Mouse (Mus musculus): ENCODE measurements around the gene Kcnh3. TPM values are rescaled to one million over a fixed set of nuclear protein-coding genes. Genes with fewer than 3 reads are reported as not detected.
A peak's percentile ranks its signal among the peaks of the same experiment; 100 is the strongest.
"Not testable (repeated sequence)": the region's sequence is repeated elsewhere in the genome, so short reads cannot be mapped to it uniquely, and the experiment has no call there.

The Kcnh3 gene
- polyA plus RNA-seq, 1 experiment from 2014 or later, result 1.3 TPM

DNA sequence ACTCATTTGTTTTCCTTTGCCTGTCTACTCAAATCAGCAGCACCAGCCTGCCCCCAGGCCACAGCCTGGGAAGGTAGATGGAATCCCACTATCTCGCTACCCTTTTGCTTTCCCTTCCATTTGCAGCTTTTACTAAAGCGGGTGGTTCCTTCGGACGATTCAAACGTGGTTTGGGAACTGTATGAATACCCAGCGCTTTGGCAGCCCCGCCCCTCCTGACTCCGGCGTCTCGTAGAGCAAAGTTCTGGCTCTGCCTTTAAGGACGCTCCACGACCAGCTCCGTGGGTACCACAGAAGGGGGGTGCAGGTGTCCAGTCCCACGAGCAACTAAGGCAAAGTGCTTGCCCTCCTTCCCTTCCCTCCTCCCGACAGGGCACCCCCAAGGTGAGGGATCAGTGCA is 26.4 kb downstream of the Kcnh3 start:
- Histone ChIP-seq H3K4me2 (ENCODE audit: low read depth, low read length) (peak overlapping the region; percentile 78), H3K4me1 (ENCODE audit: control insufficient read depth, insufficient read depth, low read length) (peaks cover 52% of the 10 kb centered on the region), H3K9ac (ENCODE audit: low read length) (peak overlapping the region; percentile 72), H3K4me3 (ENCODE audit: low read length) (peak overlapping the region; percentile 69), H3K36me3 (ENCODE audit: control insufficient read depth, insufficient read depth) (peaks cover 11% of the 10 kb centered on the region), H3K27ac (ENCODE audit: low read length) (peak overlapping the region; percentile 66)
- WGBS, result 1% methylated on average over 14 of the region's 15 CpGs
- not testable (repeated sequence) for H3K27me3 ChIP-seq (ENCODE audit: control insufficient read depth, insufficient read depth, low read length); H3K9me3 ChIP-seq (replicated peaks; ENCODE audit: control insufficient read depth, low read length); ATAC-seq (replicated peaks; ENCODE audit: extremely low read depth, insufficient read depth, low FRiP score)

- Histone ChIP-seq H3K36me3 (ENCODE audit: control insufficient read depth, insufficient read depth) (peaks cover 5% of the 10 kb centered on the region; the same call in 1 of the 2 replicates), H3K4me3 (ENCODE audit: low read length) (peak within 1 kb of the TSS; percentile 69), H3K9me3 (replicated peaks; ENCODE audit: control insufficient read depth, low read length) (no peaks in the 10 kb centered on the region), H3K9ac (ENCODE audit: low read length) (peak within 1 kb of the TSS; percentile 80), H3K4me1 (ENCODE audit: control insufficient read depth, insufficient read depth, low read length) (peaks cover 50% of the 10 kb centered on the region), H3K4me2 (ENCODE audit: low read depth, low read length) (peak within 1 kb of the TSS; percentile 93), H3K27me3 (ENCODE audit: control insufficient read depth, insufficient read depth, low read length) (no peaks in the 10 kb centered on the region), H3K27ac (ENCODE audit: low read length) (peak within 1 kb of the TSS; percentile 100)
- WGBS, result under 1% methylated on average over 52 of the region's 52 CpGs
- peak; percentile 91 for ATAC-seq (replicated peaks; ENCODE audit: extremely low read depth, insufficient read depth, low FRiP score)
Measured at GRCm38 (mm10) chr15:99251626-99252380, 27.1 kb downstream of the Kcnh3 start, which contains the start of gene Mcrs1. Gene Mcrs1 (minus strand): TSS chr15:99251961.

- Histone ChIP-seq H3K4me2 (ENCODE audit: low read depth, low read length) (peak overlapping the region; percentile 93), H3K36me3 (ENCODE audit: control insufficient read depth, insufficient read depth) (peaks cover 2% of the 10 kb centered on the region; the same call in 1 of the 2 replicates), H3K9ac (ENCODE audit: low read length) (peak overlapping the region; percentile 80), H3K4me1 (ENCODE audit: control insufficient read depth, insufficient read depth, low read length) (peaks cover 44% of the 10 kb centered on the region), H3K9me3 (replicated peaks; ENCODE audit: control insufficient read depth, low read length) (no peaks in the 10 kb centered on the region), H3K27ac (ENCODE audit: low read length) (peak overlapping the region; percentile 100), H3K4me3 (ENCODE audit: low read length) (peak overlapping the region; percentile 69), H3K27me3 (ENCODE audit: control insufficient read depth, insufficient read depth, low read length) (no peaks in the 10 kb centered on the region)
- ATAC-seq (replicated peaks; ENCODE audit: extremely low read depth, insufficient read depth, low FRiP score), result peak; percentile 39
- 4% methylated on average over 22 of the region's 22 CpGs for WGBS
Measured at GRCm38 (mm10) chr15:99252381-99253174, 27.9 kb downstream of the Kcnh3 start.

DNA sequence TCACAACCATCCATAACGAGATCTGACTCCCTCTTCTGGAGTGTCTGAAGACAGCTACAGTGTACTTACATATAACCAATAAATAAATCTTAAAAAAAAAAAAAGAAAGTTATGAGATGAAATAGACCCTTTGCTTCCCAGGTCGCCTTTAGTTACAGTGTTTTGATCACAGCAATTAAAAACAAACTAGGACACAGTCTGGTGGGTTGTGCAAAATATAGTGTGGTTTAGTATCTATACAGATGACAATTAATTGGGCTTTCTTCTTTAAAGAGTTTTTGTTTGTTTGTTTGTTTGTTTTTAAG is 28.5 kb downstream of the Kcnh3 start:
- not testable (repeated sequence) for H3K27me3 ChIP-seq (ENCODE audit: control insufficient read depth, insufficient read depth, low read length); H3K9ac ChIP-seq (ENCODE audit: low read length); H3K9me3 ChIP-seq (replicated peaks; ENCODE audit: control insufficient read depth, low read length); ATAC-seq (replicated peaks; ENCODE audit: extremely low read depth, insufficient read depth, low FRiP score); H3K36me3 ChIP-seq (ENCODE audit: control insufficient read depth, insufficient read depth)
- WGBS, result 48% methylated on average over 2 of the region's 2 CpGs
- Histone ChIP-seq H3K4me3 (ENCODE audit: low read length) (peak overlapping the region; percentile 69), H3K4me1 (ENCODE audit: control insufficient read depth, insufficient read depth, low read length) (peaks cover 38% of the 10 kb centered on the region), H3K4me2 (ENCODE audit: low read depth, low read length) (peak overlapping the region; percentile 93), H3K27ac (ENCODE audit: low read length) (peak overlapping the region; percentile 100)

DNA sequence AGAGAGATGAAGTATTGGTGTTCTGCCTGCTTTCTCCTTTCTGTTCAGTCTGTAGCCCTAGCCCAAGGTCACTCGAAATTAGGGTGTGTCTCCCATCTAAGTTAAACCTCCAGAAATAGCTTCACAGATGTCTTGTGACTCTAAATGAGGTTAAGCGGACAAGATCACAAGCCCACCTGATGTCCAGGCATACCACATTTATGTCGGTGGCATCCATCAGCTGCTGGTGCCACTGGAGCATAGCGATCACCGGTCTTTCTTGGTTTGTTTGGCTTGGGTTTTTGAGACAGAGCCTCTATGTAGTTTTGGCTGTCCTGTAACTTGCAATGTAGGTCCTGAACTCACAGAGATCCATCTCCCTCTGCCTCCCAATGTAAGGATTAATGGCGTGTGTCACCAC is 29.1 kb downstream of the Kcnh3 start:
- Histone ChIP-seq H3K27ac (ENCODE audit: low read length) (peak overlapping the region; percentile 67), H3K27me3 (ENCODE audit: control insufficient read depth, insufficient read depth, low read length) (no peaks in the 10 kb centered on the region), H3K4me2 (ENCODE audit: low read depth, low read length) (no peak overlapping the region), H3K9ac (ENCODE audit: low read length) (no peak overlapping the region), H3K4me3 (ENCODE audit: low read length) (no peak overlapping the region), H3K4me1 (ENCODE audit: control insufficient read depth, insufficient read depth, low read length) (peaks cover 33% of the 10 kb centered on the region), H3K36me3 (ENCODE audit: control insufficient read depth, insufficient read depth) (peaks cover 2% of the 10 kb centered on the region; the same call in 1 of the 2 replicates), H3K9me3 (replicated peaks; ENCODE audit: control insufficient read depth, low read length) (no peaks in the 10 kb centered on the region)
- 88% methylated on average over 6 of the region's 6 CpGs for WGBS
- ATAC-seq (replicated peaks; ENCODE audit: extremely low read depth, insufficient read depth, low FRiP score), result no peak

GRCm38 (mm10) chr15:99254477-99255005 is 29.9 kb downstream of the Kcnh3 start:
- Histone ChIP-seq H3K9me3 (replicated peaks; ENCODE audit: control insufficient read depth, low read length) (no peaks in the 10 kb centered on the region), H3K4me3 (ENCODE audit: low read length) (no peak overlapping the region), H3K27ac (ENCODE audit: low read length) (peak overlapping the region; percentile 74), H3K36me3 (ENCODE audit: control insufficient read depth, insufficient read depth) (peaks cover under 1% of the 10 kb centered on the region; the same call in 1 of the 2 replicates), H3K4me2 (ENCODE audit: low read depth, low read length) (no peak overlapping the region), H3K9ac (ENCODE audit: low read length) (no peak overlapping the region; the same call in 1 of the 2 replicates), H3K4me1 (ENCODE audit: control insufficient read depth, insufficient read depth, low read length) (peaks cover 34% of the 10 kb centered on the region), H3K27me3 (ENCODE audit: control insufficient read depth, insufficient read depth, low read length) (no peaks in the 10 kb centered on the region)
- ATAC-seq (replicated peaks; ENCODE audit: extremely low read depth, insufficient read depth, low FRiP score), result no peak
- WGBS, result 66% methylated on average over 2 of the region's 2 CpGs

GRCm38 (mm10) chr15:99255241-99255749 is 30.6 kb downstream of the Kcnh3 start:
- H3K27ac ChIP-seq (ENCODE audit: low read length), result no peak overlapping the region; the same call in 1 of the 2 replicates
- no peak overlapping the region for H3K4me2 ChIP-seq (ENCODE audit: low read depth, low read length)
- no peak overlapping the region for H3K9ac ChIP-seq (ENCODE audit: low read length)
- ATAC-seq (replicated peaks; ENCODE audit: extremely low read depth, insufficient read depth, low FRiP score), result no peak
- WGBS, result 88% methylated on average over 6 of the region's 6 CpGs
- H3K27me3 ChIP-seq (ENCODE audit: control insufficient read depth, insufficient read depth, low read length), result no peaks in the 10 kb centered on the region
- peaks cover 31% of the 10 kb centered on the region for H3K4me1 ChIP-seq (ENCODE audit: control insufficient read depth, insufficient read depth, low read length)
- no peaks in the 10 kb centered on the region for H3K36me3 ChIP-seq (ENCODE audit: control insufficient read depth, insufficient read depth)
- H3K4me3 ChIP-seq (ENCODE audit: low read length), result no peak overlapping the region
- no peaks in the 10 kb centered on the region for H3K9me3 ChIP-seq (replicated peaks; ENCODE audit: control insufficient read depth, low read length)

DNA sequence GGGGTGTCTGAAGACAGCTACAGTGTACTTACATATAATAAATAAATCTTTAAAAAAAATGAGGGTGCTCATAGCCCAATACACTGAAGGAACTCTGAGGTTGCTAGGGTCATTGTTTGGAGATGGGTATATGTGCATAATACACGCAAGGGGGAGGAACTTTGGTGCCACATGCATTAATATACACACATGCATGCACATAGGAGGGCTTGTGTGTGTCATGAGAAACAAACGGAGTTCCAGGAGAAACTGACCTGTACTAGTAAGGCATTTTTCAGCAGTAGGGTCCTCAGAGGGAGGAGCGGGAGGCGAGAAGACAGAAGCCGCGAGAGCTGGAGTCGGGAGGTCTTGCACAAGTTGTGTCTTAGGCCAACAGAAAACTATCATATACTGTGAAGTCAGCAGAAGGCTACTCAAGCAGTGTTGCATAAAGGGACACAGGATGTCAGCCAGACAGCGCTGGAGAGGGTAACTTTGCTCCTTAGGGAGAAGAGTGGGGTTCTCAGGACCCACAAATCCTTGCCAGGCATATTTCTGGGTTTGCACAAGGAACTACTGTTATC is 34.6 kb downstream of the Kcnh3 start:
- Histone ChIP-seq H3K4me3 (ENCODE audit: low read length) (no peak overlapping the region), H3K9ac (ENCODE audit: low read length) (no peak overlapping the region), H3K4me1 (ENCODE audit: control insufficient read depth, insufficient read depth, low read length) (peaks cover 24% of the 10 kb centered on the region), H3K27me3 (ENCODE audit: control insufficient read depth, insufficient read depth, low read length) (no peaks in the 10 kb centered on the region), H3K9me3 (replicated peaks; ENCODE audit: control insufficient read depth, low read length) (no peaks in the 10 kb centered on the region), H3K4me2 (ENCODE audit: low read depth, low read length) (peak overlapping the region; percentile 49), H3K27ac (ENCODE audit: low read length) (peak overlapping the region; percentile 59), H3K36me3 (ENCODE audit: control insufficient read depth, insufficient read depth) (no peaks in the 10 kb centered on the region)
- ATAC-seq (replicated peaks; ENCODE audit: extremely low read depth, insufficient read depth, low FRiP score), result 0 out of 2 replicates have a peak, but pooled peaks have one; percentile 14
- WGBS, result 60% methylated on average over 8 of the region's 8 CpGs

Data from heart, embryonic 16.5 days (tissue).